Mouse (Mus musculus) embryonic facial prominence, embryonic 14.5 days (tissue): ENCODE data around the gene Cd300c. TPM values are rescaled to one million over a fixed set of nuclear protein-coding genes. Genes with fewer than 3 reads are reported as not detected.
"Not testable (repeated sequence)": the region's sequence is repeated elsewhere in the genome, so short reads cannot be mapped to it uniquely, and the experiment has no call there.

Source experiments
- ATAC-seq: fragments of 200-750 bp; cut with Nextera tagmentation; 2 replicates; pipeline ENCODE4 v1.8.0; 2017; ENCODE audit warnings: low read depth, moderate number of reproducible peaks, moderate TSS enrichment
- DNase-seq: peaks from one replicate; pipeline ENCODE4 v3.0.0-alpha.2; 2015; ENCODE audit warnings: low spot score
- H3K27ac ChIP-seq: fragments of 300-500 bp; sonication (generic); replicated peaks from 2 replicates; pipeline ENCODE4 v1.5.1; 2014; ENCODE audit warnings: low read depth, mild to moderate bottlenecking, low read length, moderate library complexity
- H3K27me3 ChIP-seq: fragments of 300-500 bp; sonication (generic); replicated peaks from 2 replicates; pipeline ENCODE4 v1.6.1; 2014; ENCODE audit warnings: low read length; ENCODE audit not compliant: control insufficient read depth, insufficient read depth
- H3K36me3 ChIP-seq: fragments of 300-500 bp; sonication (generic); 2 replicates; pipeline ENCODE4 v1.6.1; 2014; ENCODE audit warnings: low read length, mixed read lengths; ENCODE audit not compliant: control insufficient read depth, insufficient read depth
- H3K4me1 ChIP-seq: fragments of 300-500 bp; sonication (generic); 2 replicates; pipeline ENCODE4 v1.6.1; 2014; ENCODE audit warnings: antibody characterized with exemption, low read length; ENCODE audit not compliant: control insufficient read depth, insufficient read depth
- H3K4me2 ChIP-seq: fragments of 300-500 bp; sonication (generic); 2 replicates; pipeline ENCODE4 v1.6.1; 2014; ENCODE audit warnings: low read depth, mild to moderate bottlenecking, low read length, moderate library complexity, mixed read lengths
- H3K4me3 ChIP-seq: fragments of 300-500 bp; sonication (generic); 2 replicates; pipeline ENCODE4 v1.5.1; 2014; ENCODE audit warnings: low read depth, mild to moderate bottlenecking, low read length
- H3K9ac ChIP-seq: fragments of 300-500 bp; sonication (generic); 2 replicates; pipeline ENCODE4 v1.6.1; 2014; ENCODE audit warnings: low read depth, mild to moderate bottlenecking, low read length, moderate library complexity, mixed read lengths
- H3K9me3 ChIP-seq: fragments of 300-500 bp; sonication (generic); 2 replicates; pipeline ENCODE4 v1.6.1; 2016; ENCODE audit warnings: low read length; ENCODE audit not compliant: control insufficient read depth
- WGBS: fragments of 180-500 bp; shearing (Covaris S2); extraction: QIAGEN DNeasy Blood & Tissue Kit; methylation state at CpG from one replicate; pipeline ENCODE4 v1.1.7; 2014; 5-methylcytosine and 5-hydroxymethylcytosine counted together
- polyA plus RNA-seq: library from polyadenylated mRNA; unstranded; fragments of >200 nt; fragmentation: Nextera tagmentation; extraction: Ambion mirVana; gene quantifications from 2 replicates; pipeline ENCODE4 v1.2.1, GENCODE M21; 2014

Cd300c gene
- not detected in 2 replicates for polyA plus RNA-seq

- H3K9me3 ChIP-seq = peaks cover 7% of the 10 kb centered on the region; the same call in 1 of the 2 replicates
- WGBS = 77% methylated on average over 9 of the region's 9 CpGs
- no peak within 1 kb of the TSS for H3K4me2 ChIP-seq
- no peak within 1 kb of the TSS for H3K4me3 ChIP-seq
- no peaks in the 10 kb centered on the region for H3K4me1 ChIP-seq
- H3K9ac ChIP-seq = no peak within 1 kb of the TSS
- H3K27me3 ChIP-seq = no peaks in the 10 kb centered on the region
- DNase-seq (no peak), ATAC-seq (no peak)
- H3K36me3 ChIP-seq = no peaks in the 10 kb centered on the region
- no peak within 1 kb of the TSS for H3K27ac ChIP-seq
These were observed at the start of gene Cd300c for GRCm38 (mm10) chr11:114968752-114969207. Cd300c (minus strand) TSS chr11:114969157.

DNA sequence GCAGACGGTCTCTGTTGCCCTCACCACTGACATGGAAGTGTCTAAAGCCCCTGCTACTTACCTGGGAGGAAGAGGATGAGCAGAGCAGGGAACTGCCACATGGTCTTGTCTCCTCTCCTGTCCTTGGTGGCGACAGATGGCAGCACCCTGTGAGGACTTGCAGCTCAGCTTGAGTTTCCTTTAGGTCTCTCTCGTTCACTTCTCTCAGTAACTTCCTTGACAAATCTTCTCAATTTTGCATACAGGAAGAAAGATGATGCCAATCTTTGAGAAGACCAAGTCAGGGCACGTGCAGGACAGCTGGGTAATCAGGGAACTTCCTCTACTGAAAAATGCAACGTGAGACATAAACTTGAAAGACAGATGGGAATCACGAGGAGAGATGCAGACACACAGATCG lies 47.1 kb upstream of the Cd300c start, which contains the start of gene Cd300ld2:
TSS of gene Cd300ld2 (minus strand) at position 101 of the 400 bp plus-strand sequence.
- no CpG with 5 or more reads among the region's 7 CpGs for WGBS
- not testable (repeated sequence) for DNase-seq, H3K36me3 ChIP-seq, H3K27ac ChIP-seq, H3K9me3 ChIP-seq, H3K9ac ChIP-seq, H3K4me1 ChIP-seq, H3K27me3 ChIP-seq, H3K4me3 ChIP-seq, H3K4me2 ChIP-seq, ATAC-seq

GRCm38 (mm10) chr11:115004070-115004469 lies 35.1 kb upstream of the Cd300c start:
- Histone ChIP-seq H3K4me3 (no peak overlapping the region), H3K27ac (no peak overlapping the region), H3K9me3 (no peaks in the 10 kb centered on the region), H3K27me3 (no peaks in the 10 kb centered on the region), H3K4me2 (no peak overlapping the region), H3K36me3 (no peaks in the 10 kb centered on the region), H3K4me1 (no peaks in the 10 kb centered on the region), H3K9ac (no peak overlapping the region)
- no peak for ATAC-seq
- WGBS = 84% methylated on average over 5 of the region's 5 CpGs
- DNase-seq = no peak

GRCm38 (mm10) chr11:115001474-115002040 lies 32.6 kb upstream of the Cd300c start, which contains the start of gene Cd300c2:
Cd300c2 (minus strand) TSS chr11:115001880.
- Histone ChIP-seq H3K4me3 (no peak within 1 kb of the TSS), H3K27me3 (no peaks in the 10 kb centered on the region), H3K4me1 (no peaks in the 10 kb centered on the region), H3K4me2 (no peak within 1 kb of the TSS), H3K9ac (no peak within 1 kb of the TSS), H3K27ac (no peak within 1 kb of the TSS), H3K9me3 (no peaks in the 10 kb centered on the region), H3K36me3 (no peaks in the 10 kb centered on the region)
- DNase-seq = no peak
- no peak for ATAC-seq
- 83% methylated on average over 7 of the region's 7 CpGs for WGBS

DNA sequence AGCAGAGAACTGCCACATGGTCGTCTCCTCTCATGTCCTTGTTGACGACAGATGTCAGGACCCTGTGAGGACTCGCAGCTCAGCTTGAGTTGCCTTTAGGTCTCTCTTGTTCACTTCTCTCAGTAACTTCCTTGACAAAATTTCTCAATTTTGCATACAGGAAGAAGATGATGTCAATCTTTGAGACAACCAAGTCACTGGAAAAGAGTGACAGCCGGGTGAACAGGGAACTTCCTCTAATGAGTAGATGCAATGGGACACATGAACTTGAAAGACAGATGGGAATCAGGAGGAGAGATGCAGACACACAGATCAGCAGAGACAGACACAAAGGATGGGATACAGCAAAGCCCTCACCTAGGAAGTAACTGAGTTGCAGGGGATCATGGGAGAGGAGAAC lies 20.8 kb upstream of the Cd300c start, which contains the start of gene Cd300ld:
TSS of gene Cd300ld (minus strand) at position 130 of the 400 bp plus-strand sequence.
- Histone ChIP-seq H3K9ac (no peak within 1 kb of the TSS), H3K27ac (no peak within 1 kb of the TSS), H3K4me2 (no peak within 1 kb of the TSS), H3K36me3 (no peaks in the 10 kb centered on the region), H3K27me3 (no peaks in the 10 kb centered on the region), H3K9me3 (no peaks in the 10 kb centered on the region), H3K4me1 (no peaks in the 10 kb centered on the region), H3K4me3 (no peak within 1 kb of the TSS)
- DNase-seq (no peak), ATAC-seq (no peak)
- 78% methylated on average over 4 of the region's 4 CpGs for WGBS

DNA sequence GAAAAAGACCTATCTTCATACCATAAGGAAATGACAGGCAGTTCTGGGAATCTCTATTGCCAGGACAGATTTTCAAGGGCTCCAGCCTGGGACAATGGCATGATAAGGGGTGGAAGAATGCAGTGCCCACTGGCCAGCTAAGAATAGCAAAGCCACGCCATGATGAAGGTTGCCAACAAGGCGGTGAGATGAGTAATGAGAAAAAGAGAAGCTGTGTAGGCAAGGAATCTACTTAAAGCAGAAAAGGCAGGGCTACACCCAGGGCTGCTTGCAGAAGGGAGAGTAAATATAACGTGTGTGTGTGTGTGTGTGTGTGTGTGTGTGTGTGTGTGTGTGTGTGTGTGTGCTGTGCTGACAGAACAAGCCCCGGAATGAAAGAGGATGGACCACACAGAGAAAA lies 12.9 kb upstream of the Cd300c start:
- H3K27me3 ChIP-seq = no peaks in the 10 kb centered on the region
- no peak for ATAC-seq
- H3K4me3 ChIP-seq = no peak overlapping the region
- no peaks in the 10 kb centered on the region for H3K36me3 ChIP-seq
- no peaks in the 10 kb centered on the region for H3K4me1 ChIP-seq
- H3K4me2 ChIP-seq = no peak overlapping the region
- H3K9ac ChIP-seq = no peak overlapping the region
- no peak overlapping the region for H3K27ac ChIP-seq
- no peak for DNase-seq
- peaks cover 16% of the 10 kb centered on the region; the same call in 1 of the 2 replicates for H3K9me3 ChIP-seq
- WGBS = 81% methylated on average over 4 of the region's 4 CpGs

GRCm38 (mm10) chr11:114972726-114973125 lies 3.8 kb upstream of the Cd300c start:
- 83% methylated on average over 10 of the region's 10 CpGs for WGBS
- Histone ChIP-seq H3K9ac (no peak overlapping the region), H3K27me3 (no peaks in the 10 kb centered on the region), H3K36me3 (no peaks in the 10 kb centered on the region), H3K4me3 (no peak overlapping the region), H3K9me3 (peaks cover 20% of the 10 kb centered on the region), H3K4me1 (no peaks in the 10 kb centered on the region), H3K4me2 (no peak overlapping the region), H3K27ac (no peak overlapping the region)
- DNase-seq = no peak
- no peak for ATAC-seq

GRCm38 (mm10) chr11:114965182-114965828 lies 3.7 kb downstream of the Cd300c start:
- Histone ChIP-seq H3K4me2 (no peak overlapping the region), H3K36me3 (no peaks in the 10 kb centered on the region), H3K27me3 (no peaks in the 10 kb centered on the region), H3K9ac (no peak overlapping the region), H3K4me1 (no peaks in the 10 kb centered on the region), H3K9me3 (no peaks in the 10 kb centered on the region), H3K27ac (no peak overlapping the region), H3K4me3 (no peak overlapping the region)
- 53% methylated on average over 3 of the region's 3 CpGs for WGBS
- ATAC-seq (no peak), DNase-seq (peak; percentile 14)
